Comparison of ENCODE assay signal across 21 mouse cellular contexts in genomic region chr1:67235468-67236217, GRCm38 (mm10).
DNase-seq lines count a peak whose midpoint lies in the region; ATAC-seq lines count a peak whose summit lies in the region.
"Had no signal": no experiment of that assay in that cellular context is flagged by ENCODE, and none has a peak within 500 bp of the region (broad histone marks: within the 10 kb centered on the region; RNA-seq: fewer than 3 reads in every experiment).

No protein-coding gene starts in this region.

- H3K27ac ChIP-seq in midbrain, embryonic 12.5 days (replicated peaks) = no peak overlapping the region
- H3K27ac ChIP-seq in midbrain, embryonic 15.5 days = no peak overlapping the region
- H3K27ac ChIP-seq in embryonic facial prominence, embryonic 11.5 days (replicated peaks; ENCODE audit: low read depth, low read length) = no peak overlapping the region
- H3K27ac ChIP-seq in forebrain, embryonic 15.5 days (replicated peaks) = peak overlapping the region; percentile 48; the same call in 1 of the 2 replicates
- H3K27ac ChIP-seq: embryonic facial prominence, embryonic 12.5 days; heart, embryonic 13.5 days; hindbrain, embryonic 12.5 days had no signal

- ATAC-seq in midbrain, embryonic 12.5 days (ENCODE audit: low FRiP score, low read depth) = peak; percentile 19; the same call in 1 of the 2 replicates
- ATAC-seq in midbrain, embryonic 15.5 days (replicated peaks) = no peak
- ATAC-seq in embryonic facial prominence, embryonic 11.5 days (replicated peaks; ENCODE audit: insufficient number of reproducible peaks, low FRiP score, low TSS enrichment, low read depth) = no peak
- ATAC-seq in forebrain, embryonic 15.5 days (replicated peaks) = peak; percentile 78
- ATAC-seq: hindbrain, embryonic 16.5 days; inflammation-experienced regulatory T-cells, adult 6 months; intestine, postnatal 0 days had no signal

- peak; percentile 49 for DNase-seq in embryonic facial prominence, embryonic 11.5 days (ENCODE audit: low spot score)
- DNase-seq in urinary bladder, adult 2 months (ENCODE audit: low spot score) = no peak
- DNase-seq in lung, postnatal 4 days = no peak
- DNase-seq in ovary, postnatal 10 days (ENCODE audit: low spot score) = no peak
- DNase-seq: adrenal gland, adult 2 months; adrenal gland, postnatal 25 days; cerebellum, adult 11 months; cerebellum, adult 8-10 months; cerebellum, postnatal 25 days; gastrocnemius, postnatal 36 days; heart, adult 11 months; heart, postnatal 36 days had no signal

- 72% methylated on average over 7 of the region's 7 CpGs for WGBS in midbrain, embryonic 12.5 days
- WGBS in midbrain, embryonic 15.5 days = 66% methylated on average over 7 of the region's 7 CpGs
- 51% methylated on average over 7 of the region's 7 CpGs for WGBS in embryonic facial prominence, embryonic 11.5 days
- whole genome bisulfite sequencing in forebrain, embryonic 15.5 days = 35% methylated on average over 7 of the region's 7 CpGs

- H3K9ac ChIP-seq in midbrain, embryonic 12.5 days (replicated peaks) = no peak overlapping the region
- H3K9ac ChIP-seq in midbrain, embryonic 15.5 days = no peak overlapping the region
- no peak overlapping the region for H3K9ac ChIP-seq in embryonic facial prominence, embryonic 11.5 days (replicated peaks; ENCODE audit: low read length)
- no peak overlapping the region for H3K9ac ChIP-seq in forebrain, embryonic 15.5 days (replicated peaks)
- H3K9ac ChIP-seq: embryonic facial prominence, embryonic 12.5 days; heart, embryonic 13.5 days; hindbrain, embryonic 12.5 days had no signal

- no peaks in the 10 kb centered on the region for H3K4me1 ChIP-seq in midbrain, embryonic 12.5 days
- no peaks in the 10 kb centered on the region for H3K4me1 ChIP-seq in midbrain, embryonic 15.5 days
- no peaks in the 10 kb centered on the region for H3K4me1 ChIP-seq in embryonic facial prominence, embryonic 11.5 days (ENCODE audit: control insufficient read depth, insufficient read depth, low read length)
- H3K4me1 ChIP-seq in forebrain, embryonic 15.5 days = no peaks in the 10 kb centered on the region
- H3K4me1 ChIP-seq: embryonic facial prominence, embryonic 12.5 days; heart, embryonic 13.5 days; hindbrain, embryonic 12.5 days had no signal

- H3K9me3 ChIP-seq in midbrain, embryonic 12.5 days = no peaks in the 10 kb centered on the region
- no peaks in the 10 kb centered on the region for H3K9me3 ChIP-seq in midbrain, embryonic 15.5 days
- no peaks in the 10 kb centered on the region for H3K9me3 ChIP-seq in embryonic facial prominence, embryonic 11.5 days (replicated peaks; ENCODE audit: control insufficient read depth, low read length)
- no peaks in the 10 kb centered on the region for H3K9me3 ChIP-seq in forebrain, embryonic 15.5 days
- H3K9me3 ChIP-seq: embryonic facial prominence, embryonic 12.5 days; heart, embryonic 13.5 days; hindbrain, embryonic 12.5 days had no signal

- H3K4me2 ChIP-seq in midbrain, embryonic 12.5 days (replicated peaks) = no peak overlapping the region
- H3K4me2 ChIP-seq in midbrain, embryonic 15.5 days = no peak overlapping the region
- no peak overlapping the region for H3K4me2 ChIP-seq in embryonic facial prominence, embryonic 11.5 days (ENCODE audit: low read depth, low read length)
- H3K4me2 ChIP-seq in forebrain, embryonic 15.5 days (replicated peaks) = no peak overlapping the region
- H3K4me2 ChIP-seq: embryonic facial prominence, embryonic 12.5 days; heart, embryonic 13.5 days; hindbrain, embryonic 12.5 days had no signal

- H3K36me3 ChIP-seq in midbrain, embryonic 12.5 days = no peaks in the 10 kb centered on the region
- H3K36me3 ChIP-seq in midbrain, embryonic 15.5 days (replicated peaks) = no peaks in the 10 kb centered on the region
- H3K36me3 ChIP-seq in embryonic facial prominence, embryonic 11.5 days (replicated peaks; ENCODE audit: control insufficient read depth, insufficient read depth, low read depth, low read length) = no peaks in the 10 kb centered on the region
- H3K36me3 ChIP-seq in forebrain, embryonic 15.5 days = no peaks in the 10 kb centered on the region
- H3K36me3 ChIP-seq: embryonic facial prominence, embryonic 12.5 days; heart, embryonic 13.5 days; hindbrain, embryonic 12.5 days had no signal

- no peaks in the 10 kb centered on the region for H3K27me3 ChIP-seq in midbrain, embryonic 12.5 days
- no peaks in the 10 kb centered on the region for H3K27me3 ChIP-seq in midbrain, embryonic 15.5 days (replicated peaks)
- no peaks in the 10 kb centered on the region for H3K27me3 ChIP-seq in embryonic facial prominence, embryonic 11.5 days (ENCODE audit: control insufficient read depth, insufficient read depth, low read length)
- H3K27me3 ChIP-seq in forebrain, embryonic 15.5 days = no peaks in the 10 kb centered on the region
- H3K27me3 ChIP-seq: embryonic facial prominence, embryonic 12.5 days; heart, embryonic 13.5 days; hindbrain, embryonic 12.5 days had no signal

- no peak overlapping the region for H3K4me3 ChIP-seq in midbrain, embryonic 12.5 days
- H3K4me3 ChIP-seq in midbrain, embryonic 15.5 days = no peak overlapping the region
- no peak overlapping the region for H3K4me3 ChIP-seq in embryonic facial prominence, embryonic 11.5 days (ENCODE audit: low read depth, low read length)
- no peak overlapping the region for H3K4me3 ChIP-seq in forebrain, embryonic 15.5 days
- H3K4me3 ChIP-seq: embryonic facial prominence, embryonic 12.5 days; heart, embryonic 13.5 days; hindbrain, embryonic 12.5 days had no signal

Comparison
In these comparisons a context has a peak if more than half of its experiments do, and no peak if none do; other contexts are left out.
1. ATAC-seq: peak in midbrain, embryonic 12.5 days (single experiment) and forebrain, embryonic 15.5 days (single experiment); none in midbrain, embryonic 15.5 days (single experiment) and embryonic facial prominence, embryonic 11.5 days (single experiment).